Mouse (Mus musculus): ENCODE measurements around the gene Jmjd1c. TPM values are rescaled to one million over a fixed set of nuclear protein-coding genes. Genes with fewer than 3 reads are reported as not detected.
A peak's percentile ranks its signal among the peaks of the same experiment; 100 is the strongest.

Gene Jmjd1c
- polyA plus RNA-seq, 1 experiment from 2014 or later = 35.1 TPM

- DNase-seq (ENCODE audit: low spot score) (peak; percentile 57), ATAC-seq (no peak)
- H3K4me2 ChIP-seq (ENCODE audit: low read length) = no peak overlapping the region
- H3K36me3 ChIP-seq (ENCODE audit: control insufficient read depth, insufficient read depth, low read length) = no peaks in the 10 kb centered on the region
- H3K4me1 ChIP-seq (ENCODE audit: control insufficient read depth, insufficient read depth, low read length) = peaks cover 27% of the 10 kb centered on the region
- no peak overlapping the region for H3K4me3 ChIP-seq (ENCODE audit: low read depth, low read length)
- H3K9ac ChIP-seq (ENCODE audit: low read length) = no peak overlapping the region
- no peaks in the 10 kb centered on the region for H3K27me3 ChIP-seq (replicated peaks; ENCODE audit: control insufficient read depth, insufficient read depth, low read length)
- WGBS = 63% methylated on average over 17 of the region's 17 CpGs
- peak overlapping the region; percentile 58 for H3K27ac ChIP-seq (ENCODE audit: low read depth, low read length)
- H3K9me3 ChIP-seq (replicated peaks; ENCODE audit: control insufficient read depth, low read length) = no peaks in the 10 kb centered on the region
Measured at GRCm38 (mm10) chr10:67055867-67056856, 39.8 kb upstream of the Jmjd1c start.

DNA sequence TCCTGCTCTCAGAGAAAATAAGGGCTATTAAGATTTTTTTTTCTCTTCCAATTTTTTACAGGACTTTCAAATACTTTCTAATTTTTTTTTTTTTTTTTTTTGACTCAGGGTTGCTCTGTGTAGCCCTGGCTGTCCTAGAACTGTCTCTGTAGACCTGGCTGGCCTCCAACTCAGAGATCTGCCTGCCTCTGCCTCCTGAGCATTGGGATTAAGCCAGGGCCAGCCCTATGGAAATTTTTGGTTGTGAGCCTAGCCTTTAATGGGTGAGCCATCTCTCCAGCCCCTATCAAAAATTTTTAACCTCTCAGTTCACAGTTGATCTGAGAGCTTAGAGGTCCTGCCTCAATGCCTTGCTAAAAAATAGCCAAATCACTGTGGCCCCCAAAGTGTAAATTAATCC, 38.7 kb upstream of the Jmjd1c start:
- DNase-seq (ENCODE audit: low spot score) (no peak), ATAC-seq (no peak)
- H3K4me1 ChIP-seq (ENCODE audit: control insufficient read depth, insufficient read depth, low read length) = peaks cover 33% of the 10 kb centered on the region
- H3K4me3 ChIP-seq (ENCODE audit: low read depth, low read length) = no peak overlapping the region
- no peak overlapping the region for H3K27ac ChIP-seq (ENCODE audit: low read depth, low read length)
- no peak overlapping the region for H3K9ac ChIP-seq (ENCODE audit: low read length)
- H3K4me2 ChIP-seq (ENCODE audit: low read length) = no peak overlapping the region
- no peaks in the 10 kb centered on the region for H3K9me3 ChIP-seq (replicated peaks; ENCODE audit: control insufficient read depth, low read length)
- no peaks in the 10 kb centered on the region for H3K27me3 ChIP-seq (replicated peaks; ENCODE audit: control insufficient read depth, insufficient read depth, low read length)
- no peaks in the 10 kb centered on the region for H3K36me3 ChIP-seq (ENCODE audit: control insufficient read depth, insufficient read depth, low read length)

GRCm38 (mm10) chr10:67057696-67058095, 38.2 kb upstream of the Jmjd1c start:
- 94% methylated on average over 6 of the region's 6 CpGs for WGBS
- no peaks in the 10 kb centered on the region for H3K27me3 ChIP-seq (replicated peaks; ENCODE audit: control insufficient read depth, insufficient read depth, low read length)
- no peak overlapping the region for H3K27ac ChIP-seq (ENCODE audit: low read depth, low read length)
- ATAC-seq (no peak), DNase-seq (ENCODE audit: low spot score) (no peak)
- no peak overlapping the region for H3K4me2 ChIP-seq (ENCODE audit: low read length)
- no peak overlapping the region for H3K4me3 ChIP-seq (ENCODE audit: low read depth, low read length)
- no peaks in the 10 kb centered on the region for H3K36me3 ChIP-seq (ENCODE audit: control insufficient read depth, insufficient read depth, low read length)
- H3K4me1 ChIP-seq (ENCODE audit: control insufficient read depth, insufficient read depth, low read length) = peaks cover 31% of the 10 kb centered on the region
- no peak overlapping the region for H3K9ac ChIP-seq (ENCODE audit: low read length)
- no peaks in the 10 kb centered on the region for H3K9me3 ChIP-seq (replicated peaks; ENCODE audit: control insufficient read depth, low read length)

DNA sequence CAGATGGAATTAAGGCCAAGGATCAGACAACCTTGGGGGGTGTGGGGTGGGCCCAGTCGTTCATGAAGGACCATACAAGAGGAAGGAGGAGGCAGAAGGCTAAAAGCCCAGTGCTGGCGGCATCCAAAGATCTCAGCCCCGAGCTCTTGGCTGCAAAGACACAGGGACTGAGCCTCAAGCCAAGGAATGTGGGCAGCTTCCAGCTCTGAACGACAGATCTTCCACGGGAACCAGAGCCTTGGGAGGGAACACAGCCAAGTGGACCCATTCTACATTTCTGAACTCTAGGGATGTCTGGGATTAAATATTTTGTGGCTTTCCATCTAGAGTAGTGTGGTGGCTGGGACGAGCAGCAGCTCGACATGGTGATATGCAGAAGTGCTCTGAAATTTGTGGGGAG, 37.6 kb upstream of the Jmjd1c start:
- WGBS = 56% methylated on average over 7 of the region's 7 CpGs
- Histone ChIP-seq H3K4me2 (ENCODE audit: low read length) (no peak overlapping the region), H3K27me3 (replicated peaks; ENCODE audit: control insufficient read depth, insufficient read depth, low read length) (no peaks in the 10 kb centered on the region), H3K4me3 (ENCODE audit: low read depth, low read length) (no peak overlapping the region), H3K9ac (ENCODE audit: low read length) (no peak overlapping the region), H3K4me1 (ENCODE audit: control insufficient read depth, insufficient read depth, low read length) (peaks cover 26% of the 10 kb centered on the region; the same call in 1 of the 2 replicates), H3K9me3 (replicated peaks; ENCODE audit: control insufficient read depth, low read length) (no peaks in the 10 kb centered on the region), H3K27ac (ENCODE audit: low read depth, low read length) (peak overlapping the region; percentile 49; the same call in 1 of the 2 replicates), H3K36me3 (ENCODE audit: control insufficient read depth, insufficient read depth, low read length) (no peaks in the 10 kb centered on the region)
- DNase-seq (ENCODE audit: low spot score) (peak; percentile 66), ATAC-seq (peak; percentile 18; the same call in 1 of the 2 replicates)

GRCm38 (mm10) chr10:67058702-67059101, 37.2 kb upstream of the Jmjd1c start:
- DNase-seq (ENCODE audit: low spot score) (peak; percentile 56), ATAC-seq (no peak)
- Histone ChIP-seq H3K27me3 (replicated peaks; ENCODE audit: control insufficient read depth, insufficient read depth, low read length) (no peaks in the 10 kb centered on the region), H3K4me3 (ENCODE audit: low read depth, low read length) (no peak overlapping the region), H3K27ac (ENCODE audit: low read depth, low read length) (peak overlapping the region; percentile 49; the same call in 1 of the 2 replicates), H3K4me2 (ENCODE audit: low read length) (no peak overlapping the region), H3K4me1 (ENCODE audit: control insufficient read depth, insufficient read depth, low read length) (peaks cover 22% of the 10 kb centered on the region; the same call in 1 of the 2 replicates), H3K9me3 (replicated peaks; ENCODE audit: control insufficient read depth, low read length) (no peaks in the 10 kb centered on the region), H3K36me3 (ENCODE audit: control insufficient read depth, insufficient read depth, low read length) (no peaks in the 10 kb centered on the region), H3K9ac (ENCODE audit: low read length) (no peak overlapping the region)
- 44% methylated on average over 6 of the region's 6 CpGs for WGBS

DNA sequence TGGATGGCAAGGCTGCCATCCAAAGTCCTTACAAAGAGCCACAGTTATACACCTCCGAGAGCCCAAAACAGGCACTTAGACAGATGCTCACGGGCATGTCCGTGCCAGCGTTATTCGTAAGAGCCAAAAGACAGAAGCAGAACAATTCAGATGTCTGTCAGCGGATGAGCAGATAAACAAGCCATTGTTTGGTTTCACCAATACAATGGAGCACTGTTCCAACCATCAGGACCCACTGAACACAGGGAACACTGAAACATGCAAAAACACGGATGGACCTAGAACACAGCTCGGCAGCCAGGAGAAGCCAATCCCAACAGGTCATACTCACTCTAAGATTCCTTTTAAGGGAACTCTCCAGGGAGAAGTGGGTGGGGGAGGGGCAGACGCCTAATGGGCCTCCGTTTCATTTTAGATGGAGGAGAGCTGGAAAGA, 34.5 kb upstream of the Jmjd1c start:
- no peaks in the 10 kb centered on the region for H3K27me3 ChIP-seq (replicated peaks; ENCODE audit: control insufficient read depth, insufficient read depth, low read length)
- H3K4me3 ChIP-seq (ENCODE audit: low read depth, low read length) = no peak overlapping the region
- H3K9me3 ChIP-seq (replicated peaks; ENCODE audit: control insufficient read depth, low read length) = no peaks in the 10 kb centered on the region
- no peak overlapping the region for H3K9ac ChIP-seq (ENCODE audit: low read length)
- no peaks in the 10 kb centered on the region for H3K36me3 ChIP-seq (ENCODE audit: control insufficient read depth, insufficient read depth, low read length)
- ATAC-seq (peak; percentile 44; the same call in 1 of the 2 replicates), DNase-seq (ENCODE audit: low spot score) (peak; percentile 75)
- 15% methylated on average over 10 of the region's 10 CpGs for WGBS
- H3K27ac ChIP-seq (ENCODE audit: low read depth, low read length) = peak overlapping the region; percentile 65
- H3K4me2 ChIP-seq (ENCODE audit: low read length) = no peak overlapping the region; the same call in 1 of the 2 replicates
- peaks cover 17% of the 10 kb centered on the region; the same call in 1 of the 2 replicates for H3K4me1 ChIP-seq (ENCODE audit: control insufficient read depth, insufficient read depth, low read length)

DNA sequence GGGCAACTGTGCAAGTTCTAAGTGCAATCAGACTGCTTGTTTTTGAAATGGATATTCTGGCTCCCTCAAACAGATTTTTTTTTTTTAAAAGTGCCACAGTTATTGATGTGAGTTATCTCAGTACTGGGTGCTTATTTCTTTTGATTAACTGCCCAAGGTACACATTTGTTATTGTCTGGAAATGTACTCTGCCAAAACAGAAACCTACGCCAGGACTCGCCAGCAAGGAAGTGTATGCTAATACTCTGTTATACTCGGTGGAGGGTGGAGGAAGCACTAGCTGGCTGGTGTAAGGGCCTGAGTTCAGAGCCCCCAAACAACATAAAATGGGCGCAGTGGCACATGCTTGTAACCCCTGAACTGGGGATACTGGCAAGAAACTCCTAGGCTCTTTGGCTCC, 34.1 kb upstream of the Jmjd1c start:
- H3K4me2 ChIP-seq (ENCODE audit: low read length) = no peak overlapping the region; the same call in 1 of the 2 replicates
- no peaks in the 10 kb centered on the region for H3K27me3 ChIP-seq (replicated peaks; ENCODE audit: control insufficient read depth, insufficient read depth, low read length)

GRCm38 (mm10) chr10:67065277-67065887, 30.5 kb upstream of the Jmjd1c start:
- H3K27ac ChIP-seq (ENCODE audit: low read depth, low read length) = peak overlapping the region; percentile 33

More for the DNA sequence above, 34.1 kb upstream of the Jmjd1c start:
- 36% methylated on average over 4 of the region's 4 CpGs for WGBS
- ATAC-seq = peak; percentile 25; the same call in 1 of the 2 replicates
- Histone ChIP-seq H3K9me3 (replicated peaks; ENCODE audit: control insufficient read depth, low read length) (no peaks in the 10 kb centered on the region), H3K36me3 (ENCODE audit: control insufficient read depth, insufficient read depth, low read length) (no peaks in the 10 kb centered on the region), H3K9ac (ENCODE audit: low read length) (no peak overlapping the region), H3K27ac (ENCODE audit: low read depth, low read length) (peak overlapping the region; percentile 65), H3K4me3 (ENCODE audit: low read depth, low read length) (no peak overlapping the region), H3K4me1 (ENCODE audit: control insufficient read depth, insufficient read depth, low read length) (peaks cover 15% of the 10 kb centered on the region; the same call in 1 of the 2 replicates)
- no peak for DNase-seq (ENCODE audit: low spot score)

More at GRCm38 (mm10) chr10:67065277-67065887, 30.5 kb upstream of the Jmjd1c start:
- Histone ChIP-seq H3K4me2 (ENCODE audit: low read length) (no peak overlapping the region), H3K36me3 (ENCODE audit: control insufficient read depth, insufficient read depth, low read length) (no peaks in the 10 kb centered on the region), H3K9ac (ENCODE audit: low read length) (no peak overlapping the region), H3K27me3 (replicated peaks; ENCODE audit: control insufficient read depth, insufficient read depth, low read length) (no peaks in the 10 kb centered on the region), H3K4me3 (ENCODE audit: low read depth, low read length) (no peak overlapping the region), H3K9me3 (replicated peaks; ENCODE audit: control insufficient read depth, low read length) (no peaks in the 10 kb centered on the region), H3K4me1 (ENCODE audit: control insufficient read depth, insufficient read depth, low read length) (peaks cover 13% of the 10 kb centered on the region; the same call in 1 of the 2 replicates)
- DNase-seq (ENCODE audit: low spot score) (no peak), ATAC-seq (no peak)
- 87% methylated on average over 7 of the region's 7 CpGs for WGBS
